In the genomic region with DNA sequence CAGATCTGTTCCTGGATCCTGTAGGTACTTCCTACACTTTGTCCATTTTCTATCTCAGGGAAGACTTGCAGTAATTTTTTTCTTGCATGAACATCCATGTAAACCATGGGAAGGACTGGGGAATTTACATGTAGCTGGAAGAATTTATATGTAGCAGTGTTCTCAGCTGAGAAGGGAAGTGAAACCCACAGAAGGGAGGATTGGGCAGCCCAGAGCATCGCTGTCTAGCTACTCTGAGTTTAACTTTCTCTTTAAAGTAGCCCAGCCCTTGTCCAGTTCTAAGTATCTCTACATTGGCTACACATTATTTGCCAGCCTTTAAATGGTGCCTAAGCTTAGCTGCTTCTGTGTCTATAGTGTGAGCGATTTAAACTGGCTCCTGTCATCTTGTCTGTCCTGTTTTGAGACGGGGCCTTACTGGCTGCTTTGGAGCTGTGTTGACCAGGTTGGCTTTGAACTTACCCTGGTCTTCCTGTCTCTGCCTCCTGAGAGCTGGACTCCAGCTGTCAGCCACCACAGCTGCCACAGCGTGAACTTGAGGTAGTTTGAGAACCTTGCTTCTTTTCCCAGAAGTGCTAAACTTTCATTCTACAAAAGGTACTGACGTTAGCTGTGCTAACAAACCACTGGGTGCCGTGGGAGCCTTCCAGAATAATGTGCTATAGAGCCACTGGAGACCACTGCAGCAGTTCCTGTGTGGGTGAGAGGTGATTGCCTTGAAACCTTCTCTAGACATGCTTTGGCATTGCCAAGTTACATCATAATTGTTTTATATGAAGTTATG, we compare ENCODE assay signal across 19 mouse cellular contexts. TPM values are rescaled to one million over a fixed set of nuclear protein-coding genes. Genes with fewer than 3 reads are reported as not detected.
DNase-seq lines count a peak whose midpoint lies in the region; ATAC-seq and TF ChIP-seq lines count a peak whose summit lies in the region.
"Had no signal": no experiment of that assay in that cellular context is flagged by ENCODE, and none has a peak within 500 bp of the region (broad histone marks: within the 10 kb centered on the region; RNA-seq: fewer than 3 reads in every experiment).

No protein-coding gene starts in this region.

- no peaks in the 10 kb centered on the region for H3K27me3 ChIP-seq in hindbrain, embryonic 14.5 days (ENCODE audit: control insufficient read depth, insufficient read depth, low read length)
- H3K27me3 ChIP-seq: kidney, embryonic 15.5 days; limb, embryonic 13.5 days; megakaryocyte, embryonic 14.5 days had no signal

- TF ChIP-seq POLR2A in bone marrow, adult 2 months (IDR thresholded peaks at IDR 0.05; ENCODE audit: borderline replicate concordance, control insufficient read depth, low read depth, low read length): no peak

- peaks cover 30% of the 10 kb centered on the region for H3K36me3 ChIP-seq in hindbrain, embryonic 14.5 days (replicated peaks; ENCODE audit: control insufficient read depth, insufficient read depth)

- H3K27ac ChIP-seq in bone marrow, adult 2 months (ENCODE audit: control insufficient read depth, insufficient read depth, low read depth, low read length, poor library complexity): peak overlapping the region; percentile 83
- no peak overlapping the region for H3K27ac ChIP-seq in hindbrain, embryonic 14.5 days
- H3K27ac ChIP-seq: gastrocnemius, adult 2 months; heart, adult 2 months; kidney, embryonic 15.5 days; layer of hippocampus, adult 2 months; left cerebral cortex, adult 2 months; limb, embryonic 13.5 days had no signal

- H3K9ac ChIP-seq in hindbrain, embryonic 14.5 days: no peak overlapping the region
- H3K9ac ChIP-seq: forebrain, postnatal 0 days; kidney, embryonic 15.5 days; limb, embryonic 13.5 days; lung, embryonic 14.5 days had no signal

- TF ChIP-seq CTCF in bone marrow, adult 2 months (IDR thresholded peaks at IDR 0.05; ENCODE audit: control insufficient read depth, insufficient read depth, low read length): no peak

- H3K9me3 ChIP-seq in hindbrain, embryonic 14.5 days (ENCODE audit: control insufficient read depth, low read length): no peaks in the 10 kb centered on the region
- H3K9me3 ChIP-seq: kidney, embryonic 15.5 days; limb, embryonic 13.5 days; megakaryocyte, embryonic 14.5 days had no signal

- H3K4me3 ChIP-seq in bone marrow, adult 2 months (replicated peaks; ENCODE audit: control insufficient read depth, low read depth, low read length): no peak overlapping the region
- no peak overlapping the region for H3K4me3 ChIP-seq in hindbrain, embryonic 14.5 days (replicated peaks; ENCODE audit: low read length)
- H3K4me3 ChIP-seq: erythroblast, embryonic 14.5 days; gastrocnemius, adult 2 months; heart, adult 2 months; kidney, embryonic 15.5 days; layer of hippocampus, adult 2 months; left cerebral cortex, adult 2 months; limb, embryonic 13.5 days had no signal

- H3K4me2 ChIP-seq in hindbrain, embryonic 14.5 days (replicated peaks): no peak overlapping the region
- H3K4me2 ChIP-seq: kidney, embryonic 15.5 days; limb, embryonic 13.5 days; lung, embryonic 14.5 days had no signal

- DNase-seq in thymus, postnatal 14 days: peak; percentile 20
- DNase-seq in thymus, adult 18-20 months: no peak
- DNase-seq in kidney, adult 18-20 months: no peak
- no peak for DNase-seq in hindbrain, embryonic 14.5 days (ENCODE audit: low spot score)
- no peak for DNase-seq in gastrocnemius, postnatal 10 days
- DNase-seq: cerebellum, adult 9-11 months; forebrain, postnatal 0 days; gastrocnemius, adult 2 months; heart, adult 2 months; lung, embryonic 14.5 days had no signal

- ATAC-seq in megakaryocyte, adult 5-6 weeks (ENCODE audit: poor library complexity, severe bottlenecking): peak; percentile 65
- no peak for ATAC-seq in hindbrain, embryonic 14.5 days (ENCODE audit: low FRiP score)
- ATAC-seq: forebrain, postnatal 0 days had no signal

- peaks cover 1% of the 10 kb centered on the region for H3K4me1 ChIP-seq in bone marrow, adult 2 months (ENCODE audit: control insufficient read depth, insufficient read depth, low read length)
- no peaks in the 10 kb centered on the region for H3K4me1 ChIP-seq in hindbrain, embryonic 14.5 days (replicated peaks; ENCODE audit: control insufficient read depth, insufficient read depth, low read length)

- WGBS in bone marrow, adult 2 months: 42% methylated on average over 6 of the region's 6 CpGs
- WGBS in hindbrain, embryonic 14.5 days: 92% methylated on average over 6 of the region's 6 CpGs

RNA-seq across cellular contexts. Expression of gene Gpr18, which starts 0.9 kb away (rescaled TPM):
- 2.8 and 3.4 TPM in 2 replicates for polyA plus RNA-seq in bone marrow, adult 2 months (2011; ENCODE audit: insufficient read depth, insufficient read length, low replicate concordance, missing spikeins)
- 11.3 and 16.1 TPM in 2 replicates for total RNA-seq in megakaryocyte, adult 5-6 weeks (2015)
- 11.9 and 12.9 TPM in 2 replicates for total RNA-seq in megakaryocyte, adult 5-6 weeks (2017)
- polyA plus RNA-seq in hindbrain, embryonic 14.5 days (2014; fragmentation: Nextera tagmentation; extraction: Ambion mirVana): 0.40 TPM in 1 of 2 replicates, not detected in the other
- not detected for total RNA-seq in gastrocnemius, postnatal 10 days (2021)
- total RNA-seq: forebrain, postnatal 0 days; gastrocnemius, adult 2 months; layer of hippocampus, adult 2 months; left cerebral cortex, adult 2 months; midbrain, postnatal 0 days had no signal
- polyA plus RNA-seq: erythroblast, embryonic 14.5 days; forebrain, postnatal 0 days had no signal

RNA-seq across cellular contexts. Expression of gene Ubac2, which starts 38.1 kb away (rescaled TPM):
- polyA plus RNA-seq in bone marrow, adult 2 months (2011; ENCODE audit: insufficient read depth, insufficient read length, low replicate concordance, missing spikeins): 9.4 and 21.6 TPM in 2 replicates
- total RNA-seq in megakaryocyte, adult 5-6 weeks (2015): 34.2 and 35.6 TPM in 2 replicates
- 19.3 and 27.3 TPM in 2 replicates for total RNA-seq in megakaryocyte, adult 5-6 weeks (2017)
- polyA plus RNA-seq in hindbrain, embryonic 14.5 days (2014; fragmentation: Nextera tagmentation; extraction: Ambion mirVana): 49.6 and 51.2 TPM in 2 replicates
- total RNA-seq in gastrocnemius, postnatal 10 days (2021): 10 to 100 TPM; 23.1 to 23.7 TPM

RNA-seq across cellular contexts. Expression of gene Gpr183, which starts 48.5 kb away (rescaled TPM):
- 0.83 and 1.5 TPM in 2 replicates for polyA plus RNA-seq in bone marrow, adult 2 months (2011; ENCODE audit: insufficient read depth, insufficient read length, low replicate concordance, missing spikeins)
- 39.0 and 39.1 TPM in 2 replicates for total RNA-seq in megakaryocyte, adult 5-6 weeks (2015)
- 33.8 and 36.4 TPM in 2 replicates for total RNA-seq in megakaryocyte, adult 5-6 weeks (2017)
- 0.74 and 1.4 TPM in 2 replicates for polyA plus RNA-seq in hindbrain, embryonic 14.5 days (2014; fragmentation: Nextera tagmentation; extraction: Ambion mirVana)
- 1 to 10 TPM in 1 of 2 experiments, under 1 TPM in 1; 0.68 to 1.4 TPM for total RNA-seq in gastrocnemius, postnatal 10 days (2021)

Comparison
In these comparisons a context has a peak if more than half of its experiments do, and no peak if none do; other contexts are left out.
1. RNA of gene Gpr18, which starts 0.9 kb away (total RNA-seq): 11.3 to 16.1 TPM in megakaryocyte, adult 5-6 weeks; not detected in gastrocnemius, postnatal 10 days; every median in the first group is over 10 times any median in the second.
2. RNA of gene Gpr183, which starts 48.5 kb away (total RNA-seq): 33.8 to 39.1 TPM in megakaryocyte, adult 5-6 weeks; 0.68 to 1.4 TPM in gastrocnemius, postnatal 10 days; every median in the first group is over 10 times any median in the second.